Mouse (Mus musculus) embryonic fibroblast, embryonic 13.5 days (primary cell): ENCODE measurements around the gene Gstp2.

Experiments
- CTCF ChIP-seq: IDR thresholded peaks from 2 replicates; pipeline ENCODE4 v1.5.1; 2011; ENCODE audit warnings: mild to moderate bottlenecking, control low read depth, low read length, moderate library complexity, borderline replicate concordance; ENCODE audit not compliant: insufficient read depth
- POLR2A ChIP-seq: IDR thresholded peaks from 2 replicates; pipeline ENCODE4 v1.6.1; 2011; ENCODE audit warnings: low read depth, mild to moderate bottlenecking, control low read depth, low read length, moderate library complexity

- TF ChIP-seq POLR2A (no peak), CTCF (no peak)
These were observed 5.2 kb upstream of the Gstp2 start for GRCm38 (mm10) chr19:4051016-4051415.
